Mouse (Mus musculus): Measurements from ENCODE around the gene Pla2g5.
"Not testable (repeated sequence)": the region's sequence is repeated elsewhere in the genome, so short reads cannot be mapped to it uniquely, and the experiment has no call there.

Pla2g5 gene

GRCm38 (mm10) chr4:138857576-138857975, 5.7 kb downstream of the Pla2g5 start:
- DNase-seq (ENCODE audit: low read depth), result peak; percentile 83

DNA sequence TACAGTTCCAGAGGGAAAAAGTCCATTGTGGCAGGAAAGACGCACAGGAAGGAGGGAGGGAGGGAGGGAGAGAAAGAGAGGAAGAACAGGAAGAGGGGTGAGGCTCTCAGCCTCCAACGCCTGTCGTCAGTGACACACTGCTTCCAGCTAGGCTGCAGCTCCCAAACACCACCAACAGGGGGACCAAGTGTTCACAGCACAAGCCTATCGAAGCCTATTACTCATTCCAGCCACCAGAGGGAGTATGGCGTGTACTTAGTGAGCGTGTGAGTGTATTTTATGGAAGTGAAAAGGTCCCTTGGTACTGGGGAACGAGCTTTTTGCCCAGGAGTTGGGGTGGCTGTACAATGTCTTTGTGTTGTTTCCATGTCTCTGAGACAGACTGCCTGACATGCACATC, 6.8 kb downstream of the Pla2g5 start:
- peak; percentile 90 for DNase-seq (ENCODE audit: low read depth)

GRCm38 (mm10) chr4:138855092-138855632, 8.1 kb downstream of the Pla2g5 start:
- peak; percentile 46 for DNase-seq (ENCODE audit: low read depth)

GRCm38 (mm10) chr4:138852961-138853360, 10.3 kb downstream of the Pla2g5 start:
- no peak for DNase-seq (ENCODE audit: low read depth)

DNA sequence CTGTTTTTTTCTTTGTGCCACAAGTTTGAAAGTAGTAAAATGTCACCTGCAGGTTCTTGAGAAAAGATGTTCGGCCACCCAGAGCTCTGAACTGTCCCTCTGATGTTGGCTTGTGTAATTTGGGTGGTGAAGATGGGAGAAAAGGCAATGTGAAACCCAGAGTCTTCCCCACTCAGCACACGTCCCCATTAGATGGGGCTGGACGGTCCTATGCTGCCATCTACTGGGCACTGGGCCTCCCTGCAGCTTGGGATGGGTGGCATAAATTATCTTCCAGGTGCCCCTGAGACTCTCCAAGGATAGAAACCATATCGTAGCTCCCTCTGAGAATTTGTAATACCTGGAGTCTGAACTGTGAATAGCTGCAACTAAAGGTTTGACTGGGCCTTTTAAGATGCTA, 11.8 kb downstream of the Pla2g5 start:
- peak; percentile 72 for DNase-seq (ENCODE audit: low read depth)

- no peak for DNase-seq (ENCODE audit: low read depth)
These were observed 21.9 kb downstream of the Pla2g5 start for GRCm38 (mm10) chr4:138841386-138841785.

GRCm38 (mm10) chr4:138840726-138841125, 22.6 kb downstream of the Pla2g5 start:
- DNase-seq (ENCODE audit: low read depth), result no peak

GRCm38 (mm10) chr4:138839806-138840205, 23.5 kb downstream of the Pla2g5 start:
- DNase-seq (ENCODE audit: low read depth), result no peak

DNA sequence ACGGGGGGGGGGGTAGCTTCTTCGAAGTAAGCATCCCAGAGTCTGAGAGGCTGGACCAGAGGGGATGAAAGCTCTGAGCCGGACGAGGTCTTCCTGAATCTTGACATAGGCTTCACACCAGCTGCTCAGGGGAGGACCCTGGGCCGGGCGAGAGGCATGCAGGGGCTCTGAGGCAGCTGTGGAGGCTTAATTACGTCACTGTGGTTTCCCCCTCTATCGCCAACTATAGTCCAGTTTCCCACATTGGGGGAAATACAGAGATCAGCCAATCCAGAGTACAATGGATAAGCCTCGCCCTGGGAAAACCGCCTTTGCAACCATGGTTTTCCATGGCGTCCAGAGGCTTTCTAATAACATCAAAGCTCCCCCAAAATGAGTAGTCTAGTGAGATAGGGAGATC, 36.1 kb downstream of the Pla2g5 start:
- DNase-seq (ENCODE audit: low read depth), result peak; percentile 73

GRCm38 (mm10) chr4:138825751-138826567, 37.3 kb downstream of the Pla2g5 start:
- DNase-seq (ENCODE audit: low read depth), result no peak

GRCm38 (mm10) chr4:138824660-138825059, 38.6 kb downstream of the Pla2g5 start:
- peak; percentile 66 for DNase-seq (ENCODE audit: low read depth)

DNA sequence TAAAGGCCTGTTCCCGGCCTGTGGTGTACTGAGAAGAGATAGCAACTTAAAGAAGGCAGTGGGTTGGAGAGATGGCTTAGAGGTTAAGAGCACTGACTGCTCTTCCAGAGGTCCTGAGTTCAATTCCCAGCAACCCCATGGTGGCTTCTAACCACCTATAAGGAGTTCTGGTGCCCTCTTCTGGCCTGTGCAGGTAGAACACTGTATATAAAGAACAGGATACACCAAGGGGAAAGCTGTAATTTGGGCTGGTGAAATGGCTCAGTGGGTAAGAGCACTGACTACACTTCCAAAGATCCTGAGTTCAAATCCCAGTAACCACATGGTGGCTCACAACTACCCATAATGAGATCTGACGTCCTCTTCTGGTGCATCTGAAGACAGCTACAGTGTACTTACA, 39.1 kb downstream of the Pla2g5 start:
- not testable (repeated sequence) for DNase-seq (ENCODE audit: low read depth)

GRCm38 (mm10) chr4:138821036-138821435, 42.2 kb downstream of the Pla2g5 start:
- no peak for DNase-seq (ENCODE audit: low read depth)

- no peak for DNase-seq (ENCODE audit: low read depth)
These were observed 44.2 kb downstream of the Pla2g5 start for GRCm38 (mm10) chr4:138819101-138819500.

GRCm38 (mm10) chr4:138817736-138818135, 45.5 kb downstream of the Pla2g5 start:
- peak; percentile 77 for DNase-seq (ENCODE audit: low read depth)

- no peak for DNase-seq (ENCODE audit: low read depth)
These were observed 47.1 kb downstream of the Pla2g5 start for GRCm38 (mm10) chr4:138816166-138816565.

DNA sequence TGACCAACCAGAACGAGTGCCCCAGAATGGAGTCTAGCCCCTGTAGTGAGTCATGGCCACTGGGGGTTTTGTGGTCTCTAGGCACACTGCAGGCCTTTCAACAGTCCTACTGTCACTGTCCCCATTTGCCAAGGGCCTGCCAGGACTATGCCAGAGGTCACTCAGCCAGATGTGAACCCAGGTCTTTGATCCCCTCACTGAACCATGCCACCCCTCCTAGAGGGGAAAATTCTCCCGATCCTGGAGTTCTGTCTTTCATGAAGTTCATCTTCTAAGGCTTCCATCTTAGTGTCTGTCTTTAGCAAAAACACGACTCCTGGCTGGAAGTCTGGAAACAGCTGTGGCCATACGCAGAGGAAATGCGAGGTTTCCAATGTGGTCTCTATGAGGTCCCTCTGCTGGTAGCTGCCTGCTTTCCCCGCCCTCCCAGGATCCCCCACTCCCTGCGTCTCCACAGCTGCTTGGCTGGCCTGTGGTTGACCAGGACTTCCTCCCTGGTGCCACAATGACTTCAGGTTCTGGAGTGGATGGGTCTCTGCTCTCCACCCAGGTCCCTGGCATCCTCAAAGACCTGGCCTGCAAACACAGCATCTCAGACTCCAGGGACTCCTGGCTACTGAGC, 56.3 kb downstream of the Pla2g5 start:
- DNase-seq (ENCODE audit: low read depth), result peak; percentile 90

DNA sequence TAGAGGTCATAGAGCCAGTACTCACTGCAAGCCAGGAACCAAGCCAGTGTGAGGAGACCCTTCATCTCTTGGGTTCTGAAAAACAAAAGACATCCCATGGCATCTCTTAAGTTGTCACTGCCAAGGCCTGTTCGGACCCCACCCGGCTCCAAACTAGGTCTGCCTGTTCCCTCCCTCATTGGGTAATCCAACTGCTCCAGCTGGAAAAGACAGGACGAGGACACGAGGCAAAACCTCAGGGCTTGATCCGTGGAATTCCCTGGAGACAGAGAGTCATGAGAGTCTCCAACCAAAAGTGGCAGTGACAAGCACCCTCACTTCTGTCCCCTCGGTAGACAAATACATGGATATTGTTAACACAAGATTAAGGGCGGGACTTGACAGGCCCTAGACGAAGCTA, 57.1 kb downstream of the Pla2g5 start:
- no peak for DNase-seq (ENCODE audit: low read depth)

GRCm38 (mm10) chr4:138805248-138805647, 58.0 kb downstream of the Pla2g5 start:
- DNase-seq (ENCODE audit: low read depth), result no peak

- DNase-seq (ENCODE audit: low read depth), result no peak
These were observed 60.4 kb downstream of the Pla2g5 start for GRCm38 (mm10) chr4:138802917-138803316.

- no peak for DNase-seq (ENCODE audit: low read depth)
These were observed 61.7 kb downstream of the Pla2g5 start for GRCm38 (mm10) chr4:138801631-138802030.

- DNase-seq (ENCODE audit: low read depth), result no peak
These were observed 63.0 kb downstream of the Pla2g5 start for GRCm38 (mm10) chr4:138800134-138800744.

GRCm38 (mm10) chr4:138797217-138797570, 66.1 kb downstream of the Pla2g5 start:
- no peak for DNase-seq (ENCODE audit: low read depth)
